Mouse (Mus musculus) limb, embryonic 11.5 days (tissue): ENCODE results near the gene Kansl1l. TPM values are rescaled to one million over a fixed set of nuclear protein-coding genes. Genes with fewer than 3 reads are reported as not detected.

ENCODE experiments used
- ATAC-seq: fragments of 200-750 bp; cut with Nextera tagmentation; 2 replicates; pipeline ENCODE4 v1.8.0; 2017; ENCODE audit warnings: low read depth; ENCODE audit not compliant: insufficient number of reproducible peaks, low FRiP score, low TSS enrichment
- DNase-seq: peaks from one replicate; pipeline ENCODE4 v3.0.0-alpha.2; 2015; ENCODE audit warnings: low spot score
- H3K27ac ChIP-seq: fragments of 300-500 bp; sonication (generic); replicated peaks from 2 replicates; pipeline ENCODE4 v1.5.1; 2014; ENCODE audit warnings: low read depth, mild to moderate bottlenecking, low read length
- H3K27me3 ChIP-seq: fragments of 300-500 bp; sonication (generic); 2 replicates; pipeline ENCODE4 v1.6.1; 2014; ENCODE audit warnings: mild to moderate bottlenecking, low read length, mixed read lengths; ENCODE audit not compliant: control insufficient read depth, insufficient read depth
- H3K36me3 ChIP-seq: fragments of 300-500 bp; sonication (generic); 2 replicates; pipeline ENCODE4 v1.6.1; 2014; ENCODE audit warnings: mild to moderate bottlenecking, low read length, moderate library complexity, mixed read lengths; ENCODE audit not compliant: control insufficient read depth, insufficient read depth
- H3K4me1 ChIP-seq: fragments of 300-500 bp; sonication (generic); 2 replicates; pipeline ENCODE4 v1.6.1; 2014; ENCODE audit warnings: low read length, mixed read lengths; ENCODE audit not compliant: control insufficient read depth, insufficient read depth
- H3K4me2 ChIP-seq: fragments of 300-500 bp; sonication (generic); 2 replicates; pipeline ENCODE4 v1.6.1; 2014; ENCODE audit warnings: low read depth, mild to moderate bottlenecking, moderate library complexity; ENCODE audit not compliant: severe bottlenecking
- H3K4me3 ChIP-seq: fragments of 300-500 bp; sonication (generic); 2 replicates; pipeline ENCODE4 v1.5.1; 2014; ENCODE audit warnings: low read depth, low read length
- H3K9ac ChIP-seq: fragments of 300-500 bp; sonication (generic); 2 replicates; pipeline ENCODE4 v1.6.1; 2014; ENCODE audit warnings: mild to moderate bottlenecking, low read length
- H3K9me3 ChIP-seq: fragments of 300-500 bp; sonication (generic); 2 replicates; pipeline ENCODE4 v1.6.1; 2016; ENCODE audit warnings: low read length; ENCODE audit not compliant: control insufficient read depth
- WGBS: fragments of 180-500 bp; shearing (Covaris S2); extraction: QIAGEN DNeasy Blood & Tissue Kit; methylation state at CpG from one replicate; pipeline ENCODE4 v1.1.7; 2014; 5-methylcytosine and 5-hydroxymethylcytosine counted together
- polyA plus RNA-seq: library from polyadenylated mRNA; unstranded; fragments of >200 nt; fragmentation: Nextera tagmentation; extraction: Ambion mirVana; gene quantifications from 2 replicates; pipeline ENCODE4 v1.2.1, GENCODE M21; 2014

Gene Kansl1l
- polyA plus RNA-seq, 1 experiment from 2014 or later, result 17.0 TPM

DNA sequence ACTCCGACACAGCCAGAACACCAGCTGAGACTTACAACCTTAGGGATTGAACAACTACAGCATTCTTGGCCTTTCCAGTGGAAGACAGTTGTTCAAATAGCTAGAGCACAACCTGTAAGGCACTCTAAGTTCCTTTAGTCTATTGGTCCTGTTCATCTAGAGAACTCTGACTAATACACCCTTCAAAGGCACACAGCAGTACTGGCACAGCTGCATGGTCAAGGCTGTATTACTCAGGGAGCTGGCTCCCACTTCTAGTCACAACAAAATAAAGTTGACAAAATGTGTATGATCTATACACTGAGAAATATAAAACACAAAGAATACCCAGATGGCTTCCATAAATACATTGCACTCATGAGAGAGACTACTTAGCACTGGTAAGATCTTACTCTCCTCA, 10.5 kb downstream of the Kansl1l start:
- 78% methylated on average over 1 of the region's 1 CpGs for WGBS

GRCm38 (mm10) chr1:66805408-66805807, 12.0 kb downstream of the Kansl1l start:
- no peak overlapping the region for H3K9ac ChIP-seq
- DNase-seq (no peak), ATAC-seq (no peak)
- H3K4me2 ChIP-seq, result no peak overlapping the region
- no peaks in the 10 kb centered on the region for H3K27me3 ChIP-seq
- H3K4me3 ChIP-seq, result no peak overlapping the region
- no peaks in the 10 kb centered on the region for H3K9me3 ChIP-seq
- no peak overlapping the region for H3K27ac ChIP-seq
- no peaks in the 10 kb centered on the region; the same call in 1 of the 2 replicates for H3K36me3 ChIP-seq
- 57% methylated on average over 1 of the region's 1 CpGs for WGBS
- H3K4me1 ChIP-seq, result no peaks in the 10 kb centered on the region; the same call in 1 of the 2 replicates

More for the DNA sequence above, 10.5 kb downstream of the Kansl1l start:
- ATAC-seq (no peak), DNase-seq (no peak)
- no peak overlapping the region for H3K4me2 ChIP-seq
- no peak overlapping the region for H3K4me3 ChIP-seq
- no peak overlapping the region for H3K9ac ChIP-seq
- H3K4me1 ChIP-seq, result no peaks in the 10 kb centered on the region; the same call in 1 of the 2 replicates
- no peaks in the 10 kb centered on the region for H3K9me3 ChIP-seq
- H3K36me3 ChIP-seq, result no peaks in the 10 kb centered on the region; the same call in 1 of the 2 replicates
- H3K27ac ChIP-seq, result no peak overlapping the region
- H3K27me3 ChIP-seq, result no peaks in the 10 kb centered on the region

- H3K4me2 ChIP-seq, result no peak overlapping the region
- no peak for ATAC-seq
- H3K27me3 ChIP-seq, result no peaks in the 10 kb centered on the region
- no peak overlapping the region for H3K27ac ChIP-seq
- no peaks in the 10 kb centered on the region; the same call in 1 of the 2 replicates for H3K4me1 ChIP-seq
- H3K36me3 ChIP-seq, result no peaks in the 10 kb centered on the region; the same call in 1 of the 2 replicates
- H3K4me3 ChIP-seq, result no peak overlapping the region
- DNase-seq, result no peak
- no peaks in the 10 kb centered on the region for H3K9me3 ChIP-seq
- 57% methylated on average over 5 of the region's 5 CpGs for WGBS
- no peak overlapping the region for H3K9ac ChIP-seq
Observed at GRCm38 (mm10) chr1:66804710-66805109, 12.7 kb downstream of the Kansl1l start.

DNA sequence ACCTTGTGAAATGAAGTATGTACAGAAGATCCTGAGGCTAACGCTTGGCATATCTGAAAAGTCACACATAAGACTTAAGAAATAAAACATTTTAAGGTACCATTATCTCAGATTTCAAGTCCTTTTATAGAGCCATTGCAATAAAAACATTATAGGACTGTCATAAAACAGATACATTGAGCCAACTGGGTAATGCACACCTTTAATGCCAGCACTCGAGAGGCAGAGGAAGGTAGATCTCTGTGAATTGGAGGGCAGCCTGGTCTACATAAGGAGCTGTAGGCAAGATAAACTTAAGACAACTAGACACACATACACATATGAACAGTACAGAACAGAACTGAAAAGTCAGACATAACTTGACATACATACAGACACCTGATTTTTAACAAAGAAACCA, 19.4 kb downstream of the Kansl1l start:
- H3K9me3 ChIP-seq, result no peaks in the 10 kb centered on the region
- no peak overlapping the region for H3K4me2 ChIP-seq
- no peak overlapping the region for H3K27ac ChIP-seq
- no peaks in the 10 kb centered on the region; the same call in 1 of the 2 replicates for H3K36me3 ChIP-seq
- WGBS, result 85% methylated on average over 2 of the region's 2 CpGs
- DNase-seq, result no peak
- ATAC-seq, result no peak
- no peak overlapping the region for H3K4me3 ChIP-seq
- H3K9ac ChIP-seq, result no peak overlapping the region
- no peaks in the 10 kb centered on the region for H3K27me3 ChIP-seq
- no peaks in the 10 kb centered on the region for H3K4me1 ChIP-seq

DNA sequence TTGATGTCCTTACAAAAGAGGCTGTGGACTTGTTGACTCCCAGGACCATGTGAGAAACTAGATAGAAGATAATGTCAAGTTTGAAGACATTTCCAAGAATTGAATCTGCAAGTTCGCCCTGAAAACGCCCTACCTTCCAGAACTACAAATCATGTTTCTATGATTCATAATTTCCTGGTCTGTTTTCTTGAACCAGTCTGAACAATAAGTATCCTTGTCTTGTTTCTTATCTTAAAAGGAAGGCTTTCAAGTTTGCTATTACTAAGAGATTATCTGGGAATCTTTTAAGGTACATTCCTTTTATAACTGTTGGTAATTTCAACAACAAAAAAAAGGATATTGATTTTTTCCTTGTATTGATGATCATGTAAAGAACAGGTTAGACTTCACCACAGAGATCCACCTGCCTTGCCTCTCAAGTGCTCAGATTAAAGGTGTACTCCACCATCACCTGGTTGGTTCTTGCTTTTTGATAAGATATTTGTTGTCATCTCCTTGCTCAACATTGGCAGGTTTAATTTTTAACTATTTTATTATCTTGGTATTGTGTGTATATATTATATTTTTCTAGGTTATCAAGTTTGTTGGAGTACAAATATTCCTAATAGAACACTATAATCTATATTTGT, 24.4 kb downstream of the Kansl1l start:
- 89% methylated on average over 2 of the region's 2 CpGs for WGBS
- no peaks in the 10 kb centered on the region for H3K9me3 ChIP-seq
- H3K27me3 ChIP-seq, result no peaks in the 10 kb centered on the region
- H3K4me1 ChIP-seq, result no peaks in the 10 kb centered on the region
- H3K27ac ChIP-seq, result no peak overlapping the region
- no peak overlapping the region for H3K9ac ChIP-seq
- DNase-seq, result no peak
- no peak for ATAC-seq
- no peaks in the 10 kb centered on the region for H3K36me3 ChIP-seq
- no peak overlapping the region for H3K4me2 ChIP-seq
- H3K4me3 ChIP-seq, result no peak overlapping the region

DNA sequence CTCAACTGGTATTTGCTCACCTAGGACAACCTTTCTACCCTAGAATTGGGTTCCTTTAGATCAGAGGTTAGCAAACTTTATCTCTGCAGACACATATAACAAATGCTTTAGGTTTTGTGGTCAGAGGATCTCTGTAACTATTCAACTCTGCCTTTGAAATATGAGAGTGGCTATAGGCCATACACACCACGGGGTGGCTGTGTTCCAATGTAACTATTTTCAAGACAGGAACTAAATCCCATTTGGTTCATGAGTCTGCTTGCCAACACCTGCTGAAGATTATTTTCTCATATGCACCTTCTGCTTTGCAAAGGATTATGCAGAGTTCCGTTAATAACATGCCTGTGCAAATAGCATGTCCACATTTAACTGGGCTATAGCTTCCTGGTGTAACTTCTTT, 35.1 kb downstream of the Kansl1l start:
- Histone ChIP-seq H3K27ac (no peak overlapping the region), H3K4me3 (no peak overlapping the region), H3K9ac (no peak overlapping the region), H3K4me2 (no peak overlapping the region), H3K9me3 (no peaks in the 10 kb centered on the region), H3K27me3 (no peaks in the 10 kb centered on the region), H3K36me3 (no peaks in the 10 kb centered on the region), H3K4me1 (no peaks in the 10 kb centered on the region)
- DNase-seq (no peak), ATAC-seq (no peak)
- 53% methylated on average over 2 of the region's 2 CpGs for WGBS

DNA sequence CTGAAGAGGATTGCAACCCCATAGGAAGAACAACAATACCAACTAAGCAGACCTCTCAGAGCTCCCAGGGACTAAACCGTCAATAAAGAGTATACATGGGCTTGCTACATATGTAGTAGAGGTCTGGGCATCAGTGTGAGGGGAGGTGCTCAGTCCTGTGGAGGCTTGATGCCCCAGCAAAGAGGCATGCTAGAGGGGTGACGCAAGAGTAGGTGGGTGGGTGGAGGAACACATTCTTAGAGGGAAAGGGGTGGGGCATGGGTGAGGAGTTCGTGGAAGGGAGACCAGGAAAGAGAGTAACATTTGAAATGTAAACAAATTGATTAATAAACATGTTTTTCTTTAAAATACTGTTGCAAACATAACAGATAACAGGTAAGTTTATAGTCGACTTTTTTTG, 36.3 kb downstream of the Kansl1l start:
- 89% methylated on average over 4 of the region's 4 CpGs for WGBS
- no peaks in the 10 kb centered on the region for H3K27me3 ChIP-seq
- no peak for DNase-seq

DNA sequence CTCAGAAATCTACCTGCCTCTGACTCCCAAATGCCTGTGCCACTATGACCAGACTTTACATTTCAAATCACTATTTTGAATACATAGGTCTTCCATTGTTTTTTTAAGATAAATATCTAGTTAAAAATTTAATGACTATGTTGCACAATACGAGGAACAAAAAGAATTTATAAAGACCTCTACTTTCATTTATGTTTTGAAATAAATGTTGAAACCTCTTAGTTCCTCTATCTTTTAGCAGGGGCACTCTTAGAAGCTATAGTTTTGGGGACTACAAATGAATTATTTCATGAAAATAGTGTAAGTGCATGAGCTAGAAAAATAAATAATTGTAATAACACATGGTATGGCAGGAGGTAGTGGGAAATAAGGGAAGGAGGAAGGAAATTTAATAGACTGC, 38.6 kb downstream of the Kansl1l start:
- Histone ChIP-seq H3K27me3 (no peaks in the 10 kb centered on the region), H3K4me2 (no peak overlapping the region), H3K9me3 (no peaks in the 10 kb centered on the region), H3K9ac (no peak overlapping the region), H3K36me3 (no peaks in the 10 kb centered on the region), H3K4me3 (no peak overlapping the region), H3K27ac (no peak overlapping the region), H3K4me1 (no peaks in the 10 kb centered on the region)
- WGBS, result 91% methylated on average over 1 of the region's 1 CpGs
- no peak for DNase-seq
- ATAC-seq, result no peak

More for the DNA sequence above, 36.3 kb downstream of the Kansl1l start:
- no peaks in the 10 kb centered on the region for H3K4me1 ChIP-seq
- no peak overlapping the region for H3K4me2 ChIP-seq
- ATAC-seq, result no peak
- no peaks in the 10 kb centered on the region for H3K9me3 ChIP-seq
- H3K27ac ChIP-seq, result no peak overlapping the region
- no peak overlapping the region for H3K4me3 ChIP-seq
- H3K36me3 ChIP-seq, result no peaks in the 10 kb centered on the region
- no peak overlapping the region for H3K9ac ChIP-seq

DNA sequence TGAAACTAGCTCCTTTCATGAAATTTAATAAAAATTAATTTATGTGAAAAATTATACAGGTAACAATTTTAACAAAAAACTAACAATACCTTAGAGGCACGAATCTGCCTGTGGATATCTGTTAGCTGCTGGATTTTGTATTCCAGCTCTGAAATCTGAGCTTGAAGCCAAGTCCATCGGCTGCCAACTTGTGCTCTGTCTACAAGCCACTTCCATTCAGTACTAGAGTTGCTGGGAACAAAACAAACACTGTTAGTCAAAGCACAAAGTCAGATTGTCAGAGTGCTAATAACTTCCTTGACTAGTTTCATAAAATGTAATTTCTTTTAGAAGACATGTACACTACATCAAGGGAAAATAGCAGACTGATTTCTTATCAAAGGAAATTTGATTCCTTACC, 39.5 kb downstream of the Kansl1l start:
- DNase-seq (no peak), ATAC-seq (no peak)
- no peaks in the 10 kb centered on the region for H3K4me1 ChIP-seq
- H3K9me3 ChIP-seq, result no peaks in the 10 kb centered on the region
- H3K9ac ChIP-seq, result no peak overlapping the region
- 80% methylated on average over 2 of the region's 2 CpGs for WGBS
- no peak overlapping the region for H3K4me2 ChIP-seq
- no peak overlapping the region for H3K27ac ChIP-seq
- no peaks in the 10 kb centered on the region for H3K27me3 ChIP-seq
- H3K4me3 ChIP-seq, result no peak overlapping the region
- no peaks in the 10 kb centered on the region for H3K36me3 ChIP-seq
